Mouse (Mus musculus) liver, embryonic 12.5 days (tissue): ENCODE data around the gene Atf6. TPM values are rescaled to one million over a fixed set of nuclear protein-coding genes. Genes with fewer than 3 reads are reported as not detected.

ENCODE experiments used
- ATAC-seq: fragments of 200-750 bp; cut with Nextera tagmentation; 2 replicates; pipeline ENCODE4 v1.8.0; 2017; ENCODE audit warnings: moderate number of reproducible peaks, mild to moderate bottlenecking, moderate library complexity
- H3K27ac ChIP-seq: fragments of 300-500 bp; sonication (generic); 2 replicates; pipeline ENCODE4 v1.5.1; 2016; ENCODE audit warnings: mild to moderate bottlenecking
- H3K27me3 ChIP-seq: fragments of 300-500 bp; sonication (generic); replicated peaks from 2 replicates; pipeline ENCODE4 v1.6.1; 2016; ENCODE audit warnings: mild to moderate bottlenecking, moderate library complexity
- H3K36me3 ChIP-seq: fragments of 300-500 bp; sonication (generic); 2 replicates; pipeline ENCODE4 v1.6.1; 2016; ENCODE audit warnings: mild to moderate bottlenecking, moderate library complexity
- H3K4me1 ChIP-seq: fragments of 300-500 bp; sonication (generic); 2 replicates; pipeline ENCODE4 v1.6.1; 2016
- H3K4me2 ChIP-seq: fragments of 300-500 bp; sonication (generic); 2 replicates; pipeline ENCODE4 v1.6.1; 2016; ENCODE audit warnings: mild to moderate bottlenecking, moderate library complexity
- H3K4me3 ChIP-seq: fragments of 300-500 bp; sonication (generic); 2 replicates; pipeline ENCODE4 v1.5.1; 2016; ENCODE audit warnings: mild to moderate bottlenecking, moderate library complexity
- H3K9ac ChIP-seq: fragments of 300-500 bp; sonication (generic); 2 replicates; pipeline ENCODE4 v1.6.1; 2016; ENCODE audit warnings: mild to moderate bottlenecking, moderate library complexity
- H3K9me3 ChIP-seq: fragments of 300-500 bp; sonication (generic); replicated peaks from 2 replicates; pipeline ENCODE4 v1.6.1; 2016; ENCODE audit warnings: mild to moderate bottlenecking, moderate library complexity
- WGBS: fragments of 180-500 bp; shearing (Covaris S2); methylation state at CpG from one replicate; pipeline ENCODE4 v1.1.7; 2016; ENCODE audit not compliant: insufficient replicate concordance; 5-methylcytosine and 5-hydroxymethylcytosine counted together
- polyA plus RNA-seq: library from polyadenylated mRNA; unstranded; fragments of >200 nt; fragmentation: Nextera tagmentation; extraction: Ambion mirVana; gene quantifications from 2 replicates; pipeline ENCODE4 v1.2.1, GENCODE M21; 2016

Atf6 gene
- polyA plus RNA-seq, 1 experiment from 2014 or later = 9.6 TPM

DNA sequence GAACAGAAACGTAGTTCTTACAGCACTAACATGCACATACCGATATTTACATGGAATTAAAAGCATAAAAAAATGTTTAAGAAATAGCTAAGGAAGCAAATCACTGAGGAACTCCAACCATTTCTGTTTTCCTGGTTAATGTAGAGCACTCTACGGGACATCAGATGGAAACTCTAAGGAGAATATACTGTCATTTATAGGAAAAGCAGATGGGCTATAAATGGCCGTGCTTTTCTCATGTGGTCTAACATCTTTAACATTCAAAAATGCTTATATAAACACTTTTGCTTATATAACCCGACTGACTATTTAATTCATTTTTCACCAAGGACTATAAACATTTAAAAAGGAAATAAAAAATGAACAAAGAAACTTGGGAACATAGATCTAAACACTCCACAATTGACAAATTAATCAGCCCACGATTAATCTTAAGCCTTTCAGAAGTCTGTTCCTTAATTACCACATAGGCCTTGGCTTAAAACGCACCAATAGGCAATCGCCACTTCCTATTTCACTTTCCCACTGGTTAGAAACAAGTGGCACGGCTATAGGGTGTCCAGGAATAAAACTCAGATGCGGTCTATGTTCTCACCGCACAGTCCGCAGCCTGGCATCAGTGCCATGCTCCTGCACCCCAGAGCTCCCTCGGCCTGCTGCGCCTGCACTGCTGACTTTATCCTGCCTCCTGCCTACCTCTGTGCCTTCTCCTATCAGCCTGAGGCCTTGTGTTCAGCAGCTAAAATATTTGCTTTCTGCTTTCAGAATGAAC, 80.8 kb downstream of the Atf6 start:
- Histone ChIP-seq H3K9me3 (no peaks in the 10 kb centered on the region), H3K36me3 (peaks cover 70% of the 10 kb centered on the region), H3K27me3 (no peaks in the 10 kb centered on the region), H3K4me3 (no peak overlapping the region), H3K4me2 (no peak overlapping the region), H3K9ac (no peak overlapping the region), H3K27ac (no peak overlapping the region), H3K4me1 (no peaks in the 10 kb centered on the region)
- WGBS = 85% methylated on average over 14 of the region's 14 CpGs
- ATAC-seq = no peak

DNA sequence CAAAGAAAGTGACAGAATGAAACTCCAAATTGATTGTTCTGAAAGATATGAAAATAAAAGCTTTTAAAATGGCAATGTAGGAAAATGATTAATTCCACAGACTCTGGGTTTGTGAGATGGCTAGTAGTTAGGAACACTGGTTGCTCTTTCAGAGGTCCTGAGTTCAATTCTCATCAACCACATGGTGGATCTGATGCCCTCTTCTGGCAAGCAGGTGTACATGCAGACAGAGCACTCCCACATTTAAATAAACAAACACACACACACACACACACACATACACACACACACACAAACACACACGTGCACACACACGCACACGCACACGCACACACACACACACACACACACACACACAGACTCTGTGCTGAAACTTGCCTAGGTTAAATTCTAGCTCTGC, 89.9 kb downstream of the Atf6 start:
- Histone ChIP-seq H3K9ac (no peak overlapping the region), H3K36me3 (peaks cover 50% of the 10 kb centered on the region), H3K27me3 (no peaks in the 10 kb centered on the region), H3K4me2 (no peak overlapping the region), H3K27ac (no peak overlapping the region), H3K9me3 (no peaks in the 10 kb centered on the region), H3K4me3 (no peak overlapping the region), H3K4me1 (no peaks in the 10 kb centered on the region)
- WGBS = 82% methylated on average over 4 of the region's 4 CpGs
- ATAC-seq = no peak

DNA sequence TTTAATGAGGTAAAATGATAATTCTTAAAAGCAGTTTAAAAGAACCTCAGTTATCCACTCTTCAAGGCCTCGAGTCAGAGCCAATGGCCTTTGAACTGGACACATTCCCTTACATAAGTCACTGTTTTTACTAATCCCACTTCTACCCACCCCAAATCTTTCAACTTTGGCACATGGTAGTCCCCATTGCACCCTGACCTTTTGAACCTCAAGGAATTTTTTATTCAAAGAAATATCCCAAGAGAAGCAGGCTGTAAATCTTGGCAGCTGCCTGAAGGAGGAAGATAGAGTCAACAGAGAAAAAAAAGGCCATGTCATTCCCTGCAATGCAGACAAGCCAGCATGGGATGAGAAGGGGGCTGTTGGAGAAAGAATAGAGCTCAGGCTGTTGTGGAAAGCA, 93.1 kb downstream of the Atf6 start:
- H3K27me3 ChIP-seq = no peaks in the 10 kb centered on the region
- no peak for ATAC-seq

DNA sequence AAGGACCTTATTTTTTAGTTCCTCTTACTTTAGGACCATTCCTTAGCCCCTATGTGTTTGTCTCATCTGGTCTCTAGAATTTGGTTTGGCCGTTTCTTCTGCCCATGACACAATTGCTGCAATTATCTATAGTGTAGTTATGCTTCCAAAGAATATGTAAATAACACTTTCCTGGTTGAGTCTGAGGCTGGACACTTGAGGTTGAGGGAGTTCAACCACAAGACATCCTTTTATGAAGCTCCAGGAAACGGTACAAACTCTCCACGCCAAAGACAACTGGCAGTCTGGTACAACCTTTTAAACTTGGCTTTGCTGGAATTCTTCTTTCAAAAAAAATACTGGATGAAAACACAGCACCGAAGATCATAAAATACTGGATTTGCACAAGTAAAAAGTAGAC, 94.1 kb downstream of the Atf6 start:
- Histone ChIP-seq H3K4me2 (no peak overlapping the region), H3K27me3 (no peaks in the 10 kb centered on the region), H3K36me3 (peaks cover 37% of the 10 kb centered on the region), H3K4me3 (no peak overlapping the region), H3K4me1 (no peaks in the 10 kb centered on the region), H3K9ac (no peak overlapping the region), H3K9me3 (no peaks in the 10 kb centered on the region), H3K27ac (no peak overlapping the region)
- 59% methylated on average over 4 of the region's 4 CpGs for WGBS
- ATAC-seq = no peak

More for the DNA sequence above, 93.1 kb downstream of the Atf6 start:
- Histone ChIP-seq H3K4me2 (no peak overlapping the region), H3K4me1 (no peaks in the 10 kb centered on the region), H3K9ac (no peak overlapping the region), H3K27ac (no peak overlapping the region), H3K9me3 (no peaks in the 10 kb centered on the region), H3K36me3 (peaks cover 40% of the 10 kb centered on the region), H3K4me3 (no peak overlapping the region)
- 68% methylated on average over 1 of the region's 1 CpGs for WGBS

DNA sequence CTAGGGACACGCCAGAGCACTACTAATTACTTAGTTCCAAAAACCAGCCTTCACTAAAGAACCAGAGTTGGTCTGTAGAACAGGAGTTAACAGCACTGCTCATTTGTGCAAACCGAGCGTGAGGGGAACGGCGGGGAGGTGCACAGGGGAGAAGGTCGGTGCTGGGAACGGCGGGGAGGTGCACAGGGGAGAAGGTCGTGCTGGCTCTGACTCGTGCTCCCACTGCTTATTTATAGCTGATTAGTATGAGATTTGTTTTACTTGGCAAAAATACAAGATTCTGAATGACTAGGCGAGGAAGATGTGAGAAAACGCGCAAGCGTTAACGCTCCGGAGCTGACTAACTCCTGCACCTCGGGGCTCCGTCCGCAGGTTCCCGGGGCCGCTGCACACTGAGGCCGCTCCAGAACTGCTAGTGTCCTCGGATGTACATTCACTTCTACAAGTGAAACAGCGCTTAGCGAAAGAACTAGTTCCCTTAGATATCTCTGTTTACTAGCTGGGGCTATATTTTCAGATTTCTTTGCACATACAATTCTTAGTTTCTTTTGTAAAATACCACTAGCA, 96.1 kb downstream of the Atf6 start:
- Histone ChIP-seq H3K36me3 (peaks cover 29% of the 10 kb centered on the region), H3K9me3 (no peaks in the 10 kb centered on the region), H3K27me3 (no peaks in the 10 kb centered on the region), H3K4me1 (no peaks in the 10 kb centered on the region), H3K9ac (no peak overlapping the region), H3K27ac (no peak overlapping the region), H3K4me3 (no peak overlapping the region), H3K4me2 (no peak overlapping the region)
- ATAC-seq = no peak
- WGBS = 80% methylated on average over 25 of the region's 25 CpGs

DNA sequence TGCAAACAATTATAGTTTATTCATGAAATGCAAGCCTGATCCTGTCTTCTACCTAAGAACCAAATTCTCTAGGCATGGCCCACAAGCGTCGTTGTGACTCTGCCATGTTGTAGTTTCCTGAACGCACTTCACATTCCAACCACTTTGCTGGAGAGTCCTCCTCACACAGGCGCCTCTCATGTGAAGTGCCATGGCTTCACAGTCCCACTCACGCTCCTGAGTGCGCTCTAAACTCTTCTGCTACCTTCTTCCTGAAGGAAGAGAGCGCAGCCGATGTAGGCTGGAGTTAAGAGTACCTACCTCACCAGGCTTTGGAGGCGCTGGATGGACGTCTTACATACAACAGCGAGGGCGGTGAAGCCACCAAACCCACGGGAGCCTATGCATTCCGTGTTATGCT, 96.9 kb downstream of the Atf6 start:
- Histone ChIP-seq H3K4me1 (no peaks in the 10 kb centered on the region), H3K9ac (no peak overlapping the region), H3K4me2 (no peak overlapping the region), H3K36me3 (peaks cover 28% of the 10 kb centered on the region), H3K27ac (no peak overlapping the region), H3K27me3 (no peaks in the 10 kb centered on the region), H3K9me3 (no peaks in the 10 kb centered on the region; the same call in 1 of the 2 replicates), H3K4me3 (no peak overlapping the region)
- no peak for ATAC-seq
- 83% methylated on average over 14 of the region's 14 CpGs for WGBS

DNA sequence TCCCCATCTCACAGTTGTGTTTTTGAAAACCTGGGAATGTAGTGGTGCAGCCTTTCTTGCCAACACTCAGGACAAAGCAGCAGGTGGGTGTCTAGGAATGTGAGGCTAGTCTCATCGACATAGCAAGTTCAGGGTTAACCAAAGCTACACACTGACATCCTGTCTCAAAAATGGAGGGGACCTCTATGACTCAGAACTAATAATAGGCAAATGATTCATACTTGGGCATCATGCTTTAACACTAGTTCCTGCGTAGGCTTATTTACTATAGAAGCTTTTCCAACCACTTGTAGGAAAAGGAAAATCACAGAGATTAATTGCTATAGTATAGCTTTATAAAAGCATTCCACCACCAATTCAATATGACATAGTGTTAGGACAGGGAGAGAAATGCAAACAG, 100.6 kb downstream of the Atf6 start:
- H3K36me3 ChIP-seq = peaks cover 18% of the 10 kb centered on the region
- H3K4me2 ChIP-seq = no peak overlapping the region
- no peak for ATAC-seq
- no peaks in the 10 kb centered on the region; the same call in 1 of the 2 replicates for H3K9me3 ChIP-seq
- H3K4me3 ChIP-seq = no peak overlapping the region
- H3K27ac ChIP-seq = no peak overlapping the region
- WGBS = 83% methylated on average over 2 of the region's 2 CpGs
- no peaks in the 10 kb centered on the region for H3K4me1 ChIP-seq
- H3K9ac ChIP-seq = no peak overlapping the region
- no peaks in the 10 kb centered on the region for H3K27me3 ChIP-seq

DNA sequence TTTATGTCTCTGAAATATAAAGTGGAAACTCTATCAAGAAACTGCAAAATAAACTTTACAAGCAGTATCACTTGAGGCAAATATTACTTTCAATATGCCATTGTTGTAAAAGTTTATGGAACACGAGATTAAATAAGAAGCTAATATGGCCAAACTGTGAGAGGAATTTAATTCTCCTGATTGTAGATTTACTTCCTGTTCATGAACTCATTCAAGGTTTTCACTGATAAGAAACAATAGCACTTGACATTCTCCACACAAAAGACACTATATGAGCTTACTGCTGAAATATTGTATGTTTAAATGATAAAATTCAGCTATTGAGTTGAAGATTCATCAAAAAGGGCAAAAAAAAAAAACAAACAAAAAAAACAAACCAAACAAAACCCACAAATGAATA, 102.8 kb downstream of the Atf6 start:
- Histone ChIP-seq H3K4me1 (no peaks in the 10 kb centered on the region), H3K9me3 (no peaks in the 10 kb centered on the region; the same call in 1 of the 2 replicates), H3K27ac (no peak overlapping the region), H3K36me3 (peaks cover 15% of the 10 kb centered on the region), H3K27me3 (no peaks in the 10 kb centered on the region), H3K9ac (no peak overlapping the region), H3K4me2 (no peak overlapping the region), H3K4me3 (no peak overlapping the region)
- ATAC-seq = no peak
- 75% methylated on average over 1 of the region's 1 CpGs for WGBS

DNA sequence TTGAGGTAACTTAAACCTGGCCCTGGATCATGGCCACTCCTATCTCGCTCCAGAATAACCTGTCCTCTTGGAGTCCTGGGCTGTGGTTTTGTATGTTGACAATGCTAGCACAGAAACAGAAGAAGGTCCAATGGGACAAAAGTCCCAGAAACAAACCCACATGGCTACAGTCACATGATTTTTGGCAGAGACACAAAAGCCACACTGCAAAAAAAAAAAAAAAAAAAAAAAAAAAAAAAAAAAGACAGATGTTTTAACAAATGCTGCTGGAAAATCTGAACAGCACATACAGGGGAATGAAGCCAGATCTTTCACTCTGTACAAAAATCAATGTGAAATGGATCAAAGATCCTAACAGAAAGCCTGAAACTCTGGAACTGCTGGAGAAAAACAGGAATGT, 105.9 kb downstream of the Atf6 start:
- H3K27ac ChIP-seq = no peak overlapping the region
- no peaks in the 10 kb centered on the region for H3K4me1 ChIP-seq
- H3K27me3 ChIP-seq = no peaks in the 10 kb centered on the region
- peaks cover 13% of the 10 kb centered on the region for H3K36me3 ChIP-seq
- H3K4me2 ChIP-seq = no peak overlapping the region
- 93% methylated on average over 1 of the region's 1 CpGs for WGBS
- H3K4me3 ChIP-seq = no peak overlapping the region
- H3K9me3 ChIP-seq = no peaks in the 10 kb centered on the region; the same call in 1 of the 2 replicates
- no peak overlapping the region for H3K9ac ChIP-seq
- no peak for ATAC-seq

DNA sequence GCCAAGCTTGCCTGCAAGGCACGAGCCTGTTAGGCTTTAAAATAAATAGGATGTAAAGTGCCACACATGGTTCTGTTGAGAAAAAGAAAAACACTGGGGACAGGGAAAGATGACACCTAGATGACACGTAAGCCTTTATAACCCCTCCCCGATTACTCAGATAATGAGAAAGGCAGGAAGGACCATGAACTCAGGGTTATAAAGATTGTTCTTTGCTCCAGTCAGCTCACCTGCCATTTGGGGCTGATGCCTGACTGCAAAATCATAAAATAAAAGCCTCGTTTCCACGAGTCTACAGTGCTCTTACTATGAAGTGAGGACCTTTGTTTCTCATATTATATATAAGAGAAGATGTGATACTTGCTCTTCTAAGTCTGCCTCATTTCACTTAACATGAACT, 114.0 kb downstream of the Atf6 start:
- WGBS = 81% methylated on average over 5 of the region's 5 CpGs
- ATAC-seq = no peak

DNA sequence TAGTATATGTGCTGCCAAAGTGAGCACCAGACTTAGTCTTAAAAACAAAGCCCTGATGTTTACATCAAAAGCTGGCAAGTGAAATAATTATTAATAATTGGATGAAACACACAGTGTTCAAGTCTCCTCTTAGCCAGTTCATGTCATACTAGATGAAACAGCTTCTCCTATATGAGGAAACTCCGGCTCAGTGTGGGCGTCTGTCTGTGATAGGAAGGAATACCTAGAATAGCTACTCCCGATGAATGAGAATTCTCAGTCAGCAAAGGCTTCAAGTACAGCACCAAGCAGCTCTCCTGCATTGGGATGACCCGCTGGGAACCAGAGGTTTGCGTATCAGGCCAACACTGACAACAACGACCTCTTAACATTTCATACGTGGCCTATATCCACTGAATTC, 115.8 kb downstream of the Atf6 start:
- no peaks in the 10 kb centered on the region for H3K4me1 ChIP-seq
- H3K36me3 ChIP-seq = no peaks in the 10 kb centered on the region
- H3K27me3 ChIP-seq = no peaks in the 10 kb centered on the region
- H3K27ac ChIP-seq = no peak overlapping the region
- no peak overlapping the region for H3K9ac ChIP-seq
- no peak for ATAC-seq
- 88% methylated on average over 7 of the region's 7 CpGs for WGBS
- no peaks in the 10 kb centered on the region for H3K9me3 ChIP-seq
- no peak overlapping the region for H3K4me2 ChIP-seq
- H3K4me3 ChIP-seq = no peak overlapping the region

More for the DNA sequence above, 114.0 kb downstream of the Atf6 start:
- Histone ChIP-seq H3K4me2 (no peak overlapping the region), H3K9ac (no peak overlapping the region), H3K4me1 (no peaks in the 10 kb centered on the region), H3K4me3 (no peak overlapping the region), H3K27ac (no peak overlapping the region), H3K36me3 (no peaks in the 10 kb centered on the region), H3K9me3 (no peaks in the 10 kb centered on the region), H3K27me3 (no peaks in the 10 kb centered on the region)

DNA sequence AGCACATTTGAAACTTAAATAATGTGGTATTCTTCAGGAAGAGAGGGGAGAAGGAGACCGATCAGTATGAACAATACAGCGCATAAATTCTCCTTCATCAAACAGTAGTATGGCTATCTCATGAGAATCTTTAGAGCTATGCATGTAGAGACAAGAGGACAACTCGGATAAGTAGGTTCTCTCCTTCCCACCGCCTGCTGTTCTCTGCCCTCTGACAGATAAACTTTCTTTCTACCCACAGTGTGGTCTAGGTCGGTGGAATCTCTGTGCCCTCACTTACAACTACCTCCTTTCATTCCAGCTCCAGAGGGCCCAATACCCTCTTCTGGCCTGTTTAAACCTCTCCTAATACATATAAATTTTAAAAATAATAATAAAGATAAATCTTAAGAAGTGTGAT, 121.0 kb downstream of the Atf6 start:
- peaks cover 13% of the 10 kb centered on the region for H3K36me3 ChIP-seq
- H3K4me1 ChIP-seq = no peaks in the 10 kb centered on the region
- no peak overlapping the region for H3K27ac ChIP-seq
- WGBS = 69% methylated on average over 5 of the region's 5 CpGs
- no peak overlapping the region for H3K9ac ChIP-seq
- H3K27me3 ChIP-seq = no peaks in the 10 kb centered on the region
- ATAC-seq = no peak
- H3K4me3 ChIP-seq = no peak overlapping the region
- no peak overlapping the region for H3K4me2 ChIP-seq
- no peaks in the 10 kb centered on the region for H3K9me3 ChIP-seq
